Mouse (Mus musculus) CH12.LX (cell line): ENCODE data around the gene Vdr. TPM values are rescaled to one million over a fixed set of nuclear protein-coding genes. Genes with fewer than 3 reads are reported as not detected.

Experiments
- DNase-seq: peaks from one replicate; pipeline ENCODE4 v3.0.0-alpha.2; 2013; ENCODE audit errors: extremely low read depth
- H3K27ac ChIP-seq: 2 replicates; pipeline ENCODE4 v1.5.1; 2012; ENCODE audit warnings: low read depth, mild to moderate bottlenecking, control low read depth, moderate library complexity; ENCODE audit not compliant: insufficient read depth
- H3K27me3 ChIP-seq: replicated peaks from 2 replicates; pipeline ENCODE3; 2012; ENCODE audit warnings: inconsistent platforms
- H3K36me3 ChIP-seq, 2 experiments: replicated peaks in 1 of 2; 2 replicates each; pipeline versions ENCODE3 to v1.6.1; 2012; ENCODE audit warnings: inconsistent platforms in 1 of 2, low read length in 1 of 2, mild to moderate bottlenecking in 1 of 2, mixed read lengths in 1 of 2, moderate library complexity in 1 of 2; ENCODE audit not compliant: control insufficient read depth in 1 of 2, insufficient read depth in 1 of 2
- H3K4me1 ChIP-seq, 2 experiments: 2 replicates each; pipeline ENCODE4 v1.6.1; 2012; ENCODE audit warnings: inconsistent platforms in 1 of 2, moderate library complexity in 1 of 2; ENCODE audit not compliant: insufficient read depth in 2 of 2, control insufficient read depth in 1 of 2
- H3K4me2 ChIP-seq: 2 replicates; pipeline ENCODE4 v1.6.1; 2012; ENCODE audit warnings: low read depth, mild to moderate bottlenecking, control low read depth; ENCODE audit not compliant: poor library complexity, insufficient read depth, severe bottlenecking
- H3K4me3 ChIP-seq, 3 experiments: fragments of 150-350 bp in 1 of 3; sonication (generic) in 1 of 3; replicated peaks in 1 of 3; 2 replicates each; pipeline versions ENCODE3 to v1.5.1; 2011 to 2012; ENCODE audit warnings: low read depth in 2 of 3, low read length in 2 of 3, mild to moderate bottlenecking in 2 of 3, moderate library complexity in 2 of 3, control low read depth in 1 of 3, improper control_type of control experiment in 1 of 3, inconsistent platforms in 1 of 3, mixed read lengths in 1 of 3; ENCODE audit not compliant: poor library complexity in 1 of 3
- H3K79me2 ChIP-seq: replicated peaks from 2 replicates; pipeline ENCODE4 v1.6.1; 2012; ENCODE audit warnings: mild to moderate bottlenecking, moderate library complexity; ENCODE audit not compliant: control insufficient read depth, poor library complexity, insufficient read depth, severe bottlenecking; ENCODE audit errors: extremely low read depth
- H3K9ac ChIP-seq: 2 replicates; pipeline ENCODE4 v1.6.1; 2012; ENCODE audit warnings: low read depth, mild to moderate bottlenecking, control low read depth, moderate library complexity; ENCODE audit not compliant: insufficient read depth
- H3K9me3 ChIP-seq: replicated peaks from 2 replicates; pipeline ENCODE3; 2012; ENCODE audit warnings: low read length, inconsistent platforms, mixed read lengths
- BHLHE40 ChIP-seq: IDR thresholded peaks from 2 replicates; pipeline ENCODE4 v1.6.1; 2011; ENCODE audit warnings: mild to moderate bottlenecking, low read depth, low read length, improper control_type of control experiment
- CHD1 ChIP-seq: IDR thresholded peaks from 2 replicates; pipeline ENCODE4 v1.6.1; 2012; ENCODE audit warnings: low read depth, low read length, improper control_type of control experiment, inconsistent platforms
- CHD2 ChIP-seq: IDR thresholded peaks from 2 replicates; pipeline ENCODE4 v1.6.1; 2011; ENCODE audit warnings: low read length, improper control_type of control experiment
- CTCF ChIP-seq, 2 experiments: IDR thresholded peaks in 1 of 2; conservative IDR thresholded peaks in 1 of 2; 2 replicates each; pipeline ENCODE4 v1.5.1; 2011 to 2012; ENCODE audit warnings: low read depth in 2 of 2, low read length in 2 of 2, improper control_type of control experiment in 1 of 2, inconsistent platforms in 1 of 2, mild to moderate bottlenecking in 1 of 2, moderate library complexity in 1 of 2
- EP300 ChIP-seq: IDR thresholded peaks from 2 replicates; pipeline ENCODE4 v1.6.1; 2011; ENCODE audit warnings: low read length, improper control_type of control experiment
- ETS1 ChIP-seq: conservative IDR thresholded peaks from 2 replicates; pipeline ENCODE4 v1.6.1; 2012; ENCODE audit warnings: low read depth, mild to moderate bottlenecking, inconsistent platforms, low read length, improper control_type of control experiment, moderate library complexity
- GABPA ChIP-seq: IDR thresholded peaks from 2 replicates; pipeline ENCODE4 v1.6.1; 2012; ENCODE audit warnings: low read depth, low read length, improper control_type of control experiment, inconsistent platforms; ENCODE audit not compliant: insufficient replicate concordance
- HCFC1 ChIP-seq: IDR thresholded peaks from 2 replicates; pipeline ENCODE4 v1.6.1; 2012; ENCODE audit warnings: low read depth, mild to moderate bottlenecking, inconsistent platforms, low read length, improper control_type of control experiment
- JUN ChIP-seq: IDR thresholded peaks from 2 replicates; pipeline ENCODE4 v1.6.1; 2011; ENCODE audit warnings: low read depth, mild to moderate bottlenecking, low read length, improper control_type of control experiment, moderate library complexity; ENCODE audit not compliant: insufficient read depth
- JUND ChIP-seq: conservative IDR thresholded peaks from 2 replicates; pipeline ENCODE4 v1.6.1; 2011; ENCODE audit warnings: low read depth, low read length, improper control_type of control experiment
- KAT2A ChIP-seq: IDR thresholded peaks from 2 replicates; pipeline ENCODE4 v1.6.1; 2012; ENCODE audit warnings: low read length, improper control_type of control experiment, inconsistent platforms; ENCODE audit not compliant: insufficient replicate concordance
- MAFK ChIP-seq: IDR thresholded peaks from 2 replicates; pipeline ENCODE4 v1.6.1; 2011; ENCODE audit warnings: low read length, improper control_type of control experiment; ENCODE audit not compliant: insufficient replicate concordance
- MAX ChIP-seq: IDR thresholded peaks from 2 replicates; pipeline ENCODE4 v1.6.1; 2011; ENCODE audit warnings: low read length, improper control_type of control experiment
- MAZ ChIP-seq: IDR thresholded peaks from 2 replicates; pipeline ENCODE4 v1.6.1; 2012; ENCODE audit warnings: low read depth, mild to moderate bottlenecking, inconsistent platforms, low read length, improper control_type of control experiment, moderate library complexity
- MYC ChIP-seq: IDR thresholded peaks from 2 replicates; pipeline ENCODE4 v1.6.1; 2011; ENCODE audit warnings: low read depth, mild to moderate bottlenecking, improper control_type of control experiment, low read length
- NELFE ChIP-seq: IDR thresholded peaks from 2 replicates; pipeline ENCODE4 v1.6.1; 2011; ENCODE audit warnings: low read depth, low read length, improper control_type of control experiment
- NRF1 ChIP-seq: IDR thresholded peaks from 2 replicates; pipeline ENCODE4 v1.6.1; 2014; ENCODE audit warnings: low read depth, mild to moderate bottlenecking, inconsistent platforms, low read length, improper control_type of control experiment, moderate library complexity
- PAX5 ChIP-seq: IDR thresholded peaks from 2 replicates; pipeline ENCODE4 v1.6.1; 2012; ENCODE audit warnings: low read length, inconsistent platforms, mixed read lengths
- RAD21 ChIP-seq: IDR thresholded peaks from 2 replicates; pipeline ENCODE4 v1.6.1; 2011; ENCODE audit warnings: low read depth, mild to moderate bottlenecking, low read length, improper control_type of control experiment, moderate library complexity
- RCOR1 ChIP-seq: conservative IDR thresholded peaks from 2 replicates; pipeline ENCODE4 v1.6.1; 2012; ENCODE audit warnings: low read depth, mild to moderate bottlenecking, inconsistent platforms, low read length, improper control_type of control experiment
- SIN3A ChIP-seq: IDR thresholded peaks from 2 replicates; pipeline ENCODE4 v1.6.1; 2012; ENCODE audit warnings: low read length, improper control_type of control experiment, inconsistent platforms
- TBP ChIP-seq: conservative IDR thresholded peaks from 2 replicates; pipeline ENCODE4 v1.6.1; 2011; ENCODE audit warnings: low read depth, low read length, improper control_type of control experiment
- UBTF ChIP-seq: IDR thresholded peaks from 2 replicates; pipeline ENCODE4 v1.6.1; 2012; ENCODE audit warnings: low read depth, mild to moderate bottlenecking, inconsistent platforms, low read length, improper control_type of control experiment, moderate library complexity
- USF1 ChIP-seq: IDR thresholded peaks from 2 replicates; pipeline ENCODE4 v1.6.1; 2014; ENCODE audit warnings: low read depth, mild to moderate bottlenecking, inconsistent platforms, low read length, improper control_type of control experiment
- USF2 ChIP-seq: conservative IDR thresholded peaks from 2 replicates; pipeline ENCODE4 v1.6.1; 2011; ENCODE audit warnings: low read depth, low read length, improper control_type of control experiment
- ZKSCAN1 ChIP-seq: IDR thresholded peaks from 2 replicates; pipeline ENCODE4 v1.6.1; 2012; ENCODE audit warnings: low read depth, inconsistent platforms, low read length, improper control_type of control experiment, borderline replicate concordance
- dilution Hi-C: fragments of 300-500 bp; cut with MboI; formaldehyde crosslinking; loops from 2 replicates; pipeline ENCODE4 v1.14.3; 2020; ENCODE audit warnings: low sequenced_read_pairs; ENCODE audit not compliant: extremely low pct_unique_long_range_greater_than_20kb, extremely low pct_ligation_motif_present
- in situ Hi-C: fragments of 300-500 bp; cut with MboI; formaldehyde crosslinking; loops from 3 replicates; pipeline ENCODE4 v1.14.3; 2019; ENCODE audit warnings: low sequenced_read_pairs, low pct_ligation_motif_present, low pct_unique_long_range_greater_than_20kb, mixed read lengths
- polyA plus RNA-seq: library from polyadenylated mRNA; unstranded; fragments of >175 nt; gene quantifications from 2 replicates; pipeline ENCODE4 v1.2.1, GENCODE M21; 2012; ENCODE audit warnings: low read depth; ENCODE audit not compliant: insufficient read length
- total RNA-seq, 2 experiments: library from RNA; depleted of rRNA; stranded (reverse); fragments of 300-350 nt in 1 of 2; fragments of >200 nt in 1 of 2; gene quantifications; 2 replicates each; pipeline ENCODE4 v1.2.3; 2012 to 2014

The Vdr gene
- total and polyA plus RNA-seq, 3 experiments = 0.52 to 1.7 (median 0.68) TPM

- Histone ChIP-seq H3K4me3 (no peak overlapping the region), H3K36me3 (no peaks in the 10 kb centered on the region), H3K9me3 (peaks cover 8% of the 10 kb centered on the region), H3K79me2 (no peaks in the 10 kb centered on the region), H3K27me3 (no peaks in the 10 kb centered on the region), H3K4me1 (peaks cover 23 to 72% of the 10 kb centered on the region in 2 experiments), H3K27ac (no peak overlapping the region)
- dilution Hi-C loops = no loop called here
- in situ Hi-C loops = loop anchor here (25.0 kb wide), 1 partner anchor 381 kb away; no protein-coding TSS in a partner anchor
- no peak for DNase-seq
- TF ChIP-seq JUN = no peak
- no peak for TF ChIP-seq RCOR1
- TF ChIP-seq UBTF = no peak
- no peak for TF ChIP-seq BHLHE40
- TF ChIP-seq NELFE = no peak
- no peak for TF ChIP-seq RAD21
- no peak for TF ChIP-seq MAX
- TF ChIP-seq KAT2A = no peak
- no peak for TF ChIP-seq CHD1
- TF ChIP-seq HCFC1 = no peak
- TF ChIP-seq GABPA = no peak
- TF ChIP-seq SIN3A = no peak
- TF ChIP-seq, all 38 proteins: peak for 0
- Histone ChIP-seq H3K9ac (no peak overlapping the region), H3K4me2 (no peak overlapping the region)
These were observed 67.2 kb downstream of the Vdr start for GRCm38 (mm10) chr15:97843247-97843651.

GRCm38 (mm10) chr15:97842058-97842457, 68.4 kb downstream of the Vdr start:
- in situ Hi-C loops = loop anchor here (25.0 kb wide), 1 partner anchor 380 kb away; no protein-coding TSS in a partner anchor
- dilution Hi-C loops = no loop called here
- no peak for DNase-seq
- Histone ChIP-seq H3K4me3 (no peak overlapping the region), H3K79me2 (no peaks in the 10 kb centered on the region), H3K27ac (no peak overlapping the region), H3K36me3 (no peaks in the 10 kb centered on the region), H3K27me3 (no peaks in the 10 kb centered on the region)
- no peak for TF ChIP-seq KAT2A
- TF ChIP-seq NRF1 = no peak
- no peak for TF ChIP-seq TBP
- TF ChIP-seq, all 38 proteins: peak for 0
- Histone ChIP-seq H3K9me3 (peaks cover 8% of the 10 kb centered on the region), H3K4me1 (peaks cover 32 to 77% of the 10 kb centered on the region in 2 experiments), H3K9ac (no peak overlapping the region), H3K4me2 (no peak overlapping the region)

- dilution Hi-C loops = no loop called here
- Histone ChIP-seq H3K4me1 (peaks cover 38 to 84% of the 10 kb centered on the region in 2 experiments), H3K4me3 (no peak overlapping the region), H3K27ac (no peak overlapping the region), H3K27me3 (no peaks in the 10 kb centered on the region), H3K4me2 (no peak overlapping the region), H3K79me2 (no peaks in the 10 kb centered on the region), H3K9ac (no peak overlapping the region), H3K9me3 (peaks cover 7% of the 10 kb centered on the region), H3K36me3 (no peaks in the 10 kb centered on the region)
- no peak for TF ChIP-seq RCOR1
- TF ChIP-seq MAFK = no peak
- TF ChIP-seq RAD21 = no peak
- no peak for TF ChIP-seq MYC
- TF ChIP-seq CHD1 = no peak
- TF ChIP-seq USF2 = no peak
- no peak for TF ChIP-seq PAX5
- no peak for TF ChIP-seq CHD2
- TF ChIP-seq MAZ = no peak
- TF ChIP-seq ZKSCAN1 = no peak
- no peak for TF ChIP-seq TBP
- no peak for TF ChIP-seq USF1
- no peak for TF ChIP-seq EP300
- TF ChIP-seq ETS1 = no peak
- TF ChIP-seq JUND = no peak
- no peak for TF ChIP-seq NELFE
- TF ChIP-seq NRF1 = no peak
- TF ChIP-seq HCFC1 = no peak
- no peak for TF ChIP-seq CTCF (conservative IDR thresholded peaks at IDR 0.05 in 1 of 2, IDR thresholded peaks at IDR 0.05 in 1 of 2; ENCODE audit: low read depth in 2 of 2, low read length in 2 of 2)
- no peak for DNase-seq
- in situ Hi-C loops = loop anchor here (25.0 kb wide), 1 partner anchor 379 kb away; no protein-coding TSS in a partner anchor
These were observed 69.0 kb downstream of the Vdr start for GRCm38 (mm10) chr15:97841383-97841782.
